Mouse (Mus musculus) heart, postnatal 10 days (tissue): ENCODE measurements around the gene Atp6ap1. TPM values are rescaled to one million over a fixed set of nuclear protein-coding genes. Genes with fewer than 3 reads are reported as not detected.

ENCODE experiments used
- DNase-seq, 2 experiments: peaks; one replicate each; pipeline ENCODE4 v3.0.0; 2021
- intact Hi-C: fragments of 180-260 bp; cut with DNase I; formaldehyde crosslinking; loops from one replicate; pipeline ENCODE4 v1.15.1; 2025
- total RNA-seq, 2 experiments: library from RNA; stranded (reverse); gene quantifications; 2 replicates each; pipeline ENCODE4 v1.2.3; 2021

Gene Atp6ap1
- total RNA-seq, result 100 to 1,000 TPM; 119 to 123 TPM

DNA sequence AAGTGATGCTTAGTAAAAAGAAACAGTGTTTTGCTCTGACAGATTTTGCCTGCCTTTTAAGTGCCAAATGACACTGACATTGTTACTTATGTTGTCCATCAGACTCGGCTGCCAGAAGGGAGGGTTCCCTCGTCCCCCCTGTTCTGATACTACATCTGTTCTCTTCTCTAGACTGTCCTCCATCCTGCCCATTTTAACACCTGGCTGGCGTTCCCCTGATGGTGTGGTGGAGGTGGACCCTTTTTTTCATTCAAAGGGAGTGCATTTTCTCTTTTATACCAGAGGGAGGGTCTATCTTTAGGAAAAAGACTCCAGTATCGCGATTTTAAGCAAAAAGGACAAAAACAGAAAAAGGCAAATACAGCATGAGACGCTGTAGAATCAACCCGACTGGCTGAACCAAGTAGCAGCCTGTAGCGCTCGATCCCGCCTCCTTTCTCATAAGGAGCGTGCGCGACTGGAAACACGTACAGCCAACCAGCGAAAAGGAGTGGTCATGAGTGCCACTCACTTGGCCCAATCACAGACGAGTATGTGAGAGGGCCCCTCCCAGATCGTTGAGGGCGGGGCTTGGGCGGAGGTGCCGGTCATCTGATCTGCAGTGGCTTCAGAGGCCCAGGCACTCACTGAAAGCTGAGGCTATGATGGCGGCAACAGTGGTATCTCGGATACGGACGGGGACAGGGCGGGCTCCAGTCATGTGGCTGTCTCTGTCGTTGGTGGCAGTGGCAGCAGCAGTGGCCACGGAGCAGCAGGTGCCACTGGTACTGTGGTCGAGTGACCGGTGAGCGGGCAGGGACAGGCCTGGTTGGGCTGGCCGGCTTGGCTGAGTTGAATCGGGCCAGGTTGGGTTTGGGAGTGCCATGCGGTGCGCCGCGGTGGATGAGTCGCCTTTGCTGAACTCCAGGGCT, at the start of gene Atp6ap1:
TSS of gene Atp6ap1 (plus strand) at position 560 of the 911 bp plus-strand sequence.
- peak; percentile 96 to 97 for DNase-seq
- intact Hi-C loops, result no loop called here

DNA sequence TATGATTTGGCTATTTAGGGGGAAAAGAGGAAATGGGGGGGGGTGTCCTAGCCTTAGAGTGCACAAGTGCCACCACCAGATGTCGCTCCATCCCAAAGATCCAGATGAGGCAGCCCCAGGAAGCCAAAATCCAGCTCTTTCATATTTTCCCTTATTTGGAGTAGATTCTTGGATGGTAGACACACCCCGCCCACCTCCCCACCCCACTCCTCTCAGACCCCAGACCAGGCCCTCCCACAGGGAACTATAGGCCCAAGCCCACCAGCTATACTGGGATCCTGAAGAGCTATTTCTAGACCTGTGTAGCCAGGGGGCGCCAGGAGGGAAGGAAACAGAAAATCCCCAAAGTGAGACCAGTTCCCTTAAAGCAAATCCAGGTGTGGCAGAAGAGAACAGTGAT, 48.2 kb upstream of the Atp6ap1 start:
- intact Hi-C loops, result loop anchor here (1.0 to 10.0 kb wide), 5 partner anchors 34 to 464 kb away; partner anchors contain the start of genes Dnase1l1, Fam3a, Idh3g and Ikbkg
- peak; percentile 69 to 79 for DNase-seq

DNA sequence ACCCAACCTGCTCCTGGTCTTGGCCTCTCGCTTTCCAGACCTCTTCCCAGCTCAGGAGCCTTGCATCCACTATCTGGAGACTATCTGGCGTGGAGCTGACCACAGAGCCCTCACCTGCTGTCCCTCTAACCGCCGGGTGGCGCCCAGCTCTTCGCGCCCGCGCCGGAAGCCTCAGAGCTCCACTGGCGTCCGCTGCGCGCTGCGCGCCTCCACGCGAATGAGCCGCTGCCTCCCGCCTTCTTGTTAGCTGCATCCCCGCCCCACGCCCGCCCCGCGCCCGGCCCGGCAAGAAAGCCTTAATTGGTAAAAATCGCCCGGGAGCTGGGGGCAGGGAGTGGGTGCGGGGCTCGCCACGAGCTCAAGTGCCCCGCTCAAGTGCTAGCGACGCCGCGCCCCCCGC, 47.3 kb upstream of the Atp6ap1 start, which contains the start of gene Flna:
TSS of gene Flna (minus strand) at position 206 of the 400 bp plus-strand sequence.
- peak; percentile 72 to 76 for DNase-seq
- intact Hi-C loops, result loop anchor here (2.0 to 10.0 kb wide), 4 partner anchors 33 to 465 kb away; partner anchors contain the start of genes Dnase1l1, Fam3a, Idh3g and Ikbkg

DNA sequence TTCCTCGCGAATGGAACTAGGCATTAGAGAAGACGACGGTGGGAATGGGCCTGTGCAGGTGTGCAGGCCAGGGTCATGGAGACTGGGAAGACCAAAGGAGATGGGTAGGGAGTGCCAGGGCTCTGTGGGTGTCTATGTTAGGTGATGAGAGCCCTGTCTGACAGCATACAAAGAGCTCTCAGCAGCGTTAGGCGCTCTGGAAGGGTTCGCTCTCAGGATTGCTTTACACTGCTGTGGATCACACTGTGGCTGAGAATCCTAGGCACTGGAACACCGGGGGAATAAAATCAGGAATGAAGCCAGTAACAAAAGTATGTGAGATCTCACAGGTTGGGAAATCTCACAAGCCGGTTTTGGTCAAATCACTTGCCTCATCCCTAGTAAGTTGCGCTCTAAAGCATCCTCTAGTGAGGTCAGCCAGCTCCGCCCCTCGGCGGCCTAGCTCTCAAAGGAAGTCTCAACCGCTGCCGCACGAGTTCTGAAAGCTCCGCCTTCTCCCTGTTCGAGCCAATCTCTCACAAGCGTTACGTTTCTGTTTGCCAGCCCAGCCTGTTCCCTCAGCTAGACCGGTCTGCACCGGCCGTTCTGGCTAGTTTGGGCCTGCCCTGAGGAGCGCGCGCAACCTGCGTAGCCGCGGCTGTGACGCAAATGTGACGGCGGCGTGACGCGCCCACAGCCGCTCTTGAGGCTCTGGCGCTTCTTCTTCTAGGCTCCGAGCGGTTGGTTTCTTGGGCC, 42.6 kb upstream of the Atp6ap1 start, which contains the start of gene Emd:
TSS of gene Emd (plus strand) at position 535 of the 735 bp plus-strand sequence.
- peak; percentile 91 for DNase-seq
- intact Hi-C loops, result no loop called here

DNA sequence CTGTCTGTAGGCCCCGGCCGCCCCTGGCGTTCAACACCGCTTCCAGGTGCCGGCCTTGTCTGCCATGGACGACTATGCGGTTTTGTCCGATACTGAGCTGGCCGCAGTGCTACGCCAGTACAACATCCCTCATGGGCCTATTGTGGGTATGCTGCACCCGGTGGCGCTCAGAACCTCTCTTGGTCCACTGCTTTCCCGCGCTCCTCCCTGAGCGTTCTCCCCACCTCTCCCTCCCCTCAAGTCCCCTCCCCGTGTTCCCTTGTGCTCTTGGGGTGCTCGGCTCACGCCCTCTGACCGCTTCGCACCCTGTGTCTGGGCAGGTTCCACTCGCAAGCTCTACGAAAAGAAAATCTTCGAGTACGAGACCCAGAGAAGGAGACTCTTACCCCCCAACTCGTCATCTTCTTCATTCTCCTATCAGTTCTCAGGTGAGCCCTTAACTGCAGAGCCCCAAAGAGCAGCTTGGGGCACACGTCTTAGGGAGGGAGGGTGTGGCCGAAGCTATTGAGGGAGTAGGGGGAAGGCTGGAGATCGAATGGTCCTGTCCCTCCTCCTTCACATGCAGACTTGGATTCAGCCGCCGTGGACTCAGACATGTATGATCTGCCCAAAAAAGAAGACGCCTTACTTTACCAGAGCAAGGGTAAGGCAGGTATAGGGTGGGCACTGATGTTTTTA, 41.9 kb upstream of the Atp6ap1 start:
- no peak for DNase-seq
- intact Hi-C loops, result no loop called here

DNA sequence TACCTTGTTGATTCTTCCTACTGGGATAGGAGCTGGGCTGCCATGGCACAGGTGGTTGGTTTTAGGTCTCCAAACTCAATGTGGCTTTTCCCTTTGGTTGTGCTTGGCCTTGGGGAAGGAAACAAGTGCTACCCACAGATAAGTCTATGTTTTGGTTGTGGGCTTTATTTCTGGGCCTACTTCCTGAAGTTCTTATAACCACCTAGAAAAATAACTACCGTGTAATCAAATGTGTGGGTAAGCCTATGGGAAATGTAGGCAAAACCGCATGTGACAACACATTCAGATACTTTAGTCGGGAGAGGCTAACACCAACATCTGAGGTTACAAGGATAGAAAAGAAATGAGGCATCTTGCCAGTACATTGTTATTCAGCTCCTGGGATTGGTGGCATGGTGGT, 39.2 kb upstream of the Atp6ap1 start:
- no peak for DNase-seq
- intact Hi-C loops, result no loop called here

DNA sequence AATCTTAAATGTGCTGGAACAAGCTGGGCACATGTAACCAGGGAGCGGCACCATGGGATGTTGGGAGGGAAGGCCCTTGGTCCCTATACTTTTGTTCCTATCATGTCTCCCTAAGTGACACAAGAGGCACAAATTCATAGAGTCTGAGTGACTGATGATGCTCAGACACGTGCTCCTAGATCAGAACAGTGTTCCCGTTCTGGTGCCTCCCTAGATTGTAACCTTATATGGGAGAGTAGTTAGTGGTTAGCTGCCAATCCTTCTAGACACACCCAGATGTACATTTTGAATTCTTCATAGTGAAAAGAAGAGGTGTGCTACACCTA, 27.2 kb upstream of the Atp6ap1 start:
- intact Hi-C loops, result loop anchor here (2.0 to 5.0 kb wide), 2 partner anchors 23 to 43 kb away; partner anchors contain the start of gene Fam50a
- no peak for DNase-seq

DNA sequence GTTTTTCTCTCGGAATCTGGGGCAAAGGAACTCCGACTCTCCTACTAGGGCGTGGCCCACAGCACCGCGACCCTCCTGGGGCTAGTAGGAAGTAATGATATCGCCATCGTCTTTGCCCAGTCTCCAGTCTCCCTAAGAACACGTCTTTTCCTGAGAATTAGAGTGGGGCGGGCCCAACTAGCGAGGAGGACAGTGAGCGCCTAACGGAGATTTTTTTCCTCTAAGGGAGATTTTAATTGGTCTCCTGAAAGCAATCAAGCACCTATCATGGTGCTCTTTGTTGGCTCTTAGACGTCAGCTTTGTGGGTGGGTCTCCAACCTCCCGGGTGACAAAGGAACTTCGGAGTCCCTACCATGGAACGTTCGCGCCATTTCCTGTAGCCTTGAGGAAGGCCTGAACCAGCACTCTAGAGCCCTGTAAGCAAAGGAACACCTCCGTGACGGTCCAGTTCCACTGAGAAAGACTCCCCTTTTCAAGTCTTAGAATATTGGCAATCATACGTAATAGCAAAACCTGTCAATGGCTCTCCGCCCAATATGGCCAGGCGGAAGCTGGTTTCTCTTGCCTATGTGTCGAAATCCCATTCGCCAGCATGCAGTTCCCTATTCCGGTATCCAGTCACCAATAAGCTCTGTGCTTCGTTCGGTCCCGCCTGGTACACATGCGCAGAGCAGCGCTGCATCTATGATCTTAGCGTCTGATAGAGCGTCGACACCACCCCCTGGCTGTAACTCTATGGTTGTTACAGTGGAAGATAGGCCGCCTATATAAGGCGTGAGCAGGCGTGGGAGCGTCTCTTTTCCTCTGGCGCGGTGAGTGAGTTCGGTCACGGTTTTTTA, 26.6 kb upstream of the Atp6ap1 start, which contains the start of gene Rpl10:
TSS of gene Rpl10 (plus strand) at position 751 of the 840 bp plus-strand sequence.
- intact Hi-C loops, result loop anchor here (2.0 to 5.0 kb wide), 2 partner anchors 23 to 42 kb away; partner anchors contain the start of gene Fam50a

DNA sequence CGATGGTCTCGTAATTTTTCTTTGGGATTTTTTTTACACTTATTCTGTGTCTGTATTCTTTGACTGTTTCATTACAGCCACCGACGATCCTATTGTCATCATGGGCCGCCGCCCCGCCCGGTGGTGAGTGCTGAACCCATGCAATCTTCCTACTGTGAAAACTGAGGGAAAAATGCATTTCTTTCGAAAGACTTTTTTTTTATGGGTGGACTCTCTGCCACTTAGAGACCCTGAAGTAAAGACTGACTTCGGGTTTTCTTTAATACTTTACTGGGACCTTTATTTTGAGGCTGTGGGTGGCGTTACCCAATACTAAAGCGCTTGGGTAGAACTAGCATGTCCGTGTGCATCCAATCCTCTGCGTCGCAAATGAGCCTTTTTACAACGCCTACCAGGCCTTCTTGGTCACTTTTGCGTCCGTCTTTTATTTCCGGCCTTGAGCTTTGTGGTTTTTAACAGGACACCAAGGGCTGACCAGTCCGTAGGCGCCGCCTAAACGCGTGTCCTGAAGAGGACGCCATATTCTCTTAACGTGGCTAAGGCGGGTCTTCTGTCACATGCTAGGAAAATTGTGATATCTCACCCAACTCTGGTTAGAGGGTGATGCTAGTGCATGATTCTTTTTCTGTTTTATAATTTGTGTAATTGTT, 25.9 kb upstream of the Atp6ap1 start:
- DNase-seq, result peak; percentile 39 to 51
- intact Hi-C loops, result loop anchor here (2.0 to 5.0 kb wide), 2 partner anchors 24 to 41 kb away; partner anchors contain the start of gene Fam50a

More for the DNA sequence above, 26.6 kb upstream of the Atp6ap1 start, which contains the start of gene Rpl10:
- peak; percentile 91 to 94 for DNase-seq

DNA sequence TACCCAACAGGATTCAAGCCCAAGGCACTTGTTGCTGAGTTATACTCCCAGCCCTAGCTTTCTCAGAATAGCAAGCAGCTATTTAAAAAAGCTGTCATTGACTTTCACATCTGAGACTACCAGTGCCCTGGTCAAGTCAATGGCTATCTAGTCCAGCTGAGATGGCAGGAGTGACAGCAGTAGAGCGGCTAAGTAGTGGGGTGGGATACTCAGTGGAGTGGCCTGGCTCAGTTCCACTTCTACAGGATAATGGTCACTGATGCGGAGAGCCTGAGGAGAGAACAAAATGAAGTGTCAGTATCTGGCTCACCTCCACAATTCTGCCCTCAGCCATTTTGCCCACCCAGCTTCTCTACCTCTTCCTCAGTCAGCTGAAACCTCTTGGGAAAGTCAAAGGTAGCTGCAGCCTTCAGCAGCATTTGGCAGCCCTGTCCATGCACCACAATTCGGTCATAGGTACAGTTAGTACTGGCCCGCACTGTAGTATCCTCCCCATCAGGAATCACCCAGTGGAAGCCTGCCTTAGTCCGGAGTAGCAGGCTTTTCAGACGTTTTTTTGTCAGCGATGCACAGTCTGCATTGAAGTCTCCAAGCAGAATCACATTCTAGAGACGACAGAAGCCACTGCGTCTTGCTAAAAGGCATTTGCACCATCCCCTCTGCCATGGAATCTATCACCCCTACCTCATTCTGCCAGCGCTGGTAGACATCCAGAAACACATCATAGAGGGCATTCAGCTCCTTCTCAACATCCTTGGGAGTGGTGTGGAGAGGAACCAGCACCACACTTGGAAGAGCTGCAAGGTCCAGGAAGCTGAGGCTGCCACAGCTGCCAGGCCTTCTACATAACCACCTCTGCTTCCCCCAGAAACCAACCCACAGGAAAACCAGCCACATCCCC, 23.2 kb upstream of the Atp6ap1 start:
- no peak for DNase-seq
- intact Hi-C loops, result loop anchor here (5.0 kb wide), 1 partner anchor 39 kb away; the partner anchor contains the start of gene Fam50a

DNA sequence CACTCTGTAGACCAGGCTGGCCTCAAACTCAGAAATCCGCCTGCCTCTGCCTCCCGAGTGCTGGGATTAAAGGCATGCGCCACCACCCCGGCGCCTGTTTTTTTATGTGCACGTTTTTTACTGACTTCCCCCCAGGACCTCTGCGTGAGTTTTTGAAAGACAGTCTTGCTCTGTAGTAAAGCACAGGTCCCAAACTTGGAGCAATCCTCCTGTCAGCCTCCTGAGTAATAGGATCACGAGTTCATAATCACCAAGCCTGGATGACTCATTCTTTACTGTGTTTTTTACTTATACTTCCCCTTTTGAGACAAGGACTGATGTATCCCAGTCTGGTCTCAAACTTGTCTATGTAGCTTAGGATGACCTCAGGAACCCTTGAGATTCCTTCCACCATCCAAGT, 19.0 kb upstream of the Atp6ap1 start:
- intact Hi-C loops, result no loop called here
- no peak for DNase-seq

DNA sequence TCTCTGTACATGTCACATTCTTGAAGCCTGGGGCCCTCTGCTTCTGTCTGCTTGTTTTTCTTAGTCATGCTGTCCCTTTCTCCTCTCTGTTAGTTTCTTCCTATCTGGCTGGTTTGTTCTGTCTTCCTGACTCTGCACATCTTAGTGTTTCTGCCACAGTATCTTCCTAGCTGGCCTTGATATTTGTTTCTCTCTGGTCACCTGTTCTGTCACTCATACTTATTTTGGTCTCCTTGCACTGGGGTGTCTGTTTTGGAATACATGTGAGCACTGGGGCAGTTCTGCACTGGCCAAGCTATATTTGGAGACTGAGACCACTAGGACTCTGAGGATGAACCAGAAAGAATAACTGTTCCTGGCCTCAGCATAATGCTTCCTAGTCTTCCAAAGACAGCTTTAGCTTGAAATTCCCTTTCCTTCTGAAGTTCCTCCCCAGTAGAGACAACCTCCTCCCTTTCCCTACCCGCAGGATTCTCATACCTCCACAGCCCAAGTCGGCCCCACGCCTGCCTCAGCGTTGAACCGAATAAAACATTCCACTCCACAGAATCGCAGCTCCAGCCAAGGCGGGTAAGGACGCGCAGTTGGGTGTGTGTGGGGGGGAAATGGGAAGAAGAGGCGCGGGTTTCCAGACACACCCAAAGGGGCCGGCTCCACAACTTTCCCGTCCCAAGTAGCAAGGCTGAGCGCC, 15.7 kb upstream of the Atp6ap1 start:
- DNase-seq, result no peak
- intact Hi-C loops, result no loop called here

DNA sequence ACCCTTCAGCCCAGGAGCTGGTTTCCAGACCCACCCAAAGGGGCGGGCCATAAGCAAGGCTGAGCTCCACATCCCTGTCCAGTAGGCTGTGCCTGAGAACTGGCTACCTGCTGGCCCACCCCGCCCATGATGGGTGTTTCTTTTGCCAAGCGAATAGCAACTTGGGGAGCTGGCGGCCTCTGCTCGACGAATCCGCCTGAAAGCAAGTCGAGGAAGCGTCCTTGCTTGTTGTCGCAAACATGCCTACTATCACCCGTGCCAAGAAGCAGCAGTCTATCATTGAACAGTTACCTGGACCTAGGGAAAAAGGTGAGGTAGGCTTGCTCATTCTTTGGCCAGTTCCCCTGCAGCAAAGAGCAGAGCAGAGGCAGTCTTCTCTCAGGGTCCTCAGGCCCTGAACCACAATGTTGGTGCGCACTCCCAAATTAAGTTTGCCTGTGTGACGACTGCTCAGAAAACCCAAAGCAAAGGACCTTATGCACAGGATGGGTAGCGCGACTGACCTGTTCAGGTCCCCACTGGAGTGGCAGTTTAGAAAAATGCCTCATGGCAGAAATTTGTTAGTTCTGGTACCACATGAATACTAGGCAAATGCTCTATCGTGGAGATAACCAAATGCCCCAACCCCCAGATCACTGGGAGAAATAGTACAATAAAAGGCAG, 15.0 kb upstream of the Atp6ap1 start, which contains the start of the genes Taz and Dnase1l1:
TSS of gene Taz (plus strand) at position 181 of the 663 bp plus-strand sequence.
TSS of gene Dnase1l1 (minus strand) at position 606 of the 663 bp plus-strand sequence.
- DNase-seq, result peak; percentile 80 to 84
- intact Hi-C loops, result loop anchor here (2.0 kb wide), 1 partner anchor 33 kb away; the partner anchor contains the start of gene Flna

DNA sequence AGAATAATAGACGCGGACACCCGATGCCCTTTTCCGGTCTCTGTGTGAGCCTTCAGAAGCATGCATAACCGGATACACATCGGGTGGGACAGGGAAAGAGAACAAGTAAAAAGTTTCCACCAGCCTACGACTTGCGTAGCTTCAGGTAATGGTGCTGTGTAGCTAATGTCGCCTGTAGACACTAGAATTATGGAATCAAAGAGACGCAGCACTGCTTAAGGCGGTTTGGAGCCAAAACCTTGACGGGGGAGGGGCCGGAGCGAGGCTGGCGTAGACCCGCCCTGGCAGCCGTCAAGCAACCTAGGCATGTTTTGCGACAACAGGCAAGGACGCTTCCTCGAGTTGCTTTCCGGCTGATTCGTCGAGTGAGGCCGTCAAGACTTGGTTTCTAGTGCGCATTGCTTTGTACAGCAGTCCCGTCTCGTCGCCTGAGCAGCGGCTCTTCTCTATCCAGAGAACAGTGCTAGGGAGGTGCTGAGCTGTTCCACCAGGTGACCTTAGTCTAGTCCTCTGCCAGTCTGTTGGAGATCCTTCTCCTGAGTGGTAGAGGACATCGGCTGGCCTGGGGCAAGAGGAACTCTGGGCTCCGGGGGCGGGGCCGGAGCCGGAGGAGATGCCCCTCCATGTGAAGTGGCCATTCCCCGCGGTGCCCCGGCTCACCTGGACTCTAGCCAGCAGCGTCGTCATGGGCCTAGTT, 14.4 kb upstream of the Atp6ap1 start:
- peak; percentile 89 to 91 for DNase-seq
- intact Hi-C loops, result loop anchor here (2.0 kb wide), 1 partner anchor 34 kb away; the partner anchor contains the start of gene Flna

DNA sequence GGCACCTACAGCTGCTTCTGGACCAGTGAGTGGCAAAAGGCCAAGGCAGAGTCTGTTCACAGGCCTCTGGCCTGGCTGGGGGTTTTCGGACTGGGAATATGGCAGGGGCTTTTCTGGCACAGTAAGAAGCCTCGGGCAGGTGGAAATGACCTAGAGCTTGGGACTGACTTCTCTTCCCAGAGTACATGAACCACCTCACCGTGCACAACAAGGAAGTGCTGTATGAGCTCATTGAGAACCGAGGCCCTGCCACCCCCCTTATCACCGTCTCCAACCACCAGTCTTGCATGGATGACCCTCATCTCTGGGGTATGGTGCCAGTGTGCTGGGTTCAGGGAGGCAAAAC, 13.8 kb upstream of the Atp6ap1 start:
- DNase-seq, result no peak
- intact Hi-C loops, result loop anchor here (2.0 kb wide), 1 partner anchor 34 kb away; the partner anchor contains the start of gene Flna

DNA sequence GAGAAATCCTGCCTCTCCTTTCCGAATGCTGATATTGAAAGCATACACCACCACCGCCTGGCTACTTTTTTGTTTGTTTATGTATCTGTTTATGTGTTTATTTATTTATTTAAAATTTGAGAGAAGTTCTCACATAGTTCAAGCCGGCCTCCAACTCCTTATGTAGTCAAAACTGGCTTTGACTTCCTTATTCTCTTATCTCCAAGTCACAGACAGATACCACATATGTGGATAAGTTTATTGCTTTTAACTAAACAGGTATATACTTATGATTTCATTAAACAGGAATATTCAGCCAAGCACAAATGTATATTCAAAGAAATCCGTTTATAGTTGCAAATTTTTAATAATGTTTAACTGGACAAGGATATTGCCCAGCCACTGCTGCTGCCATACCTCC, 3.5 kb upstream of the Atp6ap1 start:
- intact Hi-C loops, result no loop called here
- no peak for DNase-seq
